Mouse (Mus musculus) frontal cortex, postnatal 25 days (tissue): ENCODE measurements around the gene Crybb1.

Source experiments
- DNase-seq, 2 experiments: peaks; one replicate each; pipeline ENCODE4 v3.0.0; 2022; ENCODE audit warnings: low spot score in 2 of 2

The Crybb1 gene

DNA sequence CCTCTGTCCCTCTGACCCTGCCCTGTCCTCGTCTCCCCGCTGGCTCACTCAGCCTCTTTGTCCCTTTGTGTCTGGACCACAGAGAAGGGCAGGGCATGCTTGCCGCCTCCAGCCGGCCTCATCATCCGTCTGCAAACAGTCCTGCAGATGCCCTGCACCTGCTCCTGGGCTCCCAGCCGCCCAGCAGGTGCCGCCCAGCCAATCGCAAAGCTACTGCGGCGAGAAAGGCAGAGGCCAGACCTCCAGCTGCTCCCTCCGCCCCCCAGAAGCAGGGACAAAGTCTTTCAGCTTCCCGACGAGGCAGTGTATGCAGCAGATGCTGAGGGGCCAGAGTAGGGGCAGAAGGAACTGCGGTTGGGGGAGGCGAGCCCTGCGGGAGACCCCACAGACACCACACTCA lies 18.2 kb upstream of the Crybb1 start:
- DNase-seq, result no peak

DNA sequence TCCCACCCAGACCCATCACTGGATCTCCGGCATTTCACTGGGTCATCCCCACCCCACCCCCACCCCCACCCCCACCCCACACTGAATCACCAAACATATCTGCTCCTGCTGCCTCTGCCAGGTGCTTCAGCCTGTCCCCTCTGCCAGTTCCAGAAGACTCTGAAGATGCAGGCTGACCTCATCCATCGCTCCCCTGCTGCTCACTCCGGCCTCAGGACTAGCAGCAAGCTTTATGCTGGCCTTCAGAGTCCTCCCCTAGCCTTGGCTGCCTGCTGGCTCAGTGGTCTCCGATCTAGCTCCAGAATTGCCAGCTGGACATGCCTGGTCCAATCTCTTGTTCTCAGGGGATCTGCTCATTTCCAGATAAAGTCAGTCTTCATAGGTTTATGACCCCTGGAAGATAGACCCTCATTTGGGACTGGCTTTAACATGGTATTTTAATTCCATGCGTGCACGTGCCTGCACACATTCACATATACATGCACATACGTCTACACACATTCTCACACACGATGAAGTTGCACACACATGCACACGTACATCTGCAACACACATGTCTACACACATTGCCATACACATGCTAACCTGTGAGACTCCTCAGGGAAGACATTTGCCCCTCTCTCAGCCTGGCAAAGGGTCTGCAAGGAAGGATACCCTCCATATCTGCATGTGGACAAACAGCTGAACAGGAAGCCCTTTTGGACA lies 17.6 kb upstream of the Crybb1 start:
- no peak for DNase-seq

DNA sequence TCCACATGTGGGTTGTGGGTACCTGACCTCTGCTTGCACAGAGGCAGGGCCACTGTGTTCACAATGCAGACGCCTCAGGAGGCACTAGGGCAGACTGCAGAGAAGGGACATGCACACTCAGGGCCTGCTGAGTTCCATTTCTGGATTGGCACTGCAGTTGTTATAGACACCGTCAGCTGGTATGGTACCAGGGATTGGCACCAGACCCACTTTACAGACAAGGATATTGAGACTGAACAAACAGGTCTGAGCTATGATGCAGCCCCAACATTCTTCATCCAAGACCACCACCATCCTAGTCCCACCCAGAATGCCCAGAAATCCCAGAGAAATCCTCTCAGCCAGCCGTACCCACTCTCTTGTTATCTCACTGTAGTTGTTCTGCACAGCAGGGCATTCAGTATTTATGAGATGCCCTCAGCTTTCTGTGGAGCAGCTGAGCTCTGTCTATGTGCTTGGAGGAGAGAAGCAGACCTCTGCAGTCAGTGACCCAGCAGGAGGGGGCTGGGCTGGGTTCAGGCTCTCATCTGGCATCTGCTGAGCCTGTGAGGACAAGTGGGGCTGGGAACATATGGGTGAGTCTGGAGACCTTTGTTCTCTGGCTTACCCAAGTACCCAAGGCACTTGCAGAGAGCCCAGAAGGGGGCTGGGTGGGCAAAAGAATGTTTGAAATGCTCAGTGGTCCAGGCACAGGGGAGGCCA lies 16.7 kb upstream of the Crybb1 start:
- DNase-seq, result no peak

DNA sequence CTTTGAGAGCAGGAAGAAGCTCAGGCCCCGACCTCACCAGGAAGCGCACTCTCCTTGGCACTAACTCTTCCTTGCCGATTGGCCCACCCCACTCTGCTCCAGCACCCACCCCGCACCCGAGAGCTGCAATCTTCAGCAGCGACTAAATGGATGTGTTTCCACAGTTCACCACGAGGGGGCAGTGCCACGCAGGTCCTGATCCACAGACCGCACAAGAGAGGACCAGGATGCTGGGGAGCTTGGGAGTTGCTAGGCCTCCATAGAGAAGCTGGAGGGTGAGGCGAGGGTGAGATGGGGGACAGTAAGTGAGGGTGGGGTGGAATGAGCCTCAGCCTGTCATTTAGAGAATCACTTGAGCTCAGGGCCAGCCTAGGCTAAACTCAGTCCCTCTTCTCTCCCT lies 14.9 kb upstream of the Crybb1 start:
- peak; percentile 90 to 94 for DNase-seq

DNA sequence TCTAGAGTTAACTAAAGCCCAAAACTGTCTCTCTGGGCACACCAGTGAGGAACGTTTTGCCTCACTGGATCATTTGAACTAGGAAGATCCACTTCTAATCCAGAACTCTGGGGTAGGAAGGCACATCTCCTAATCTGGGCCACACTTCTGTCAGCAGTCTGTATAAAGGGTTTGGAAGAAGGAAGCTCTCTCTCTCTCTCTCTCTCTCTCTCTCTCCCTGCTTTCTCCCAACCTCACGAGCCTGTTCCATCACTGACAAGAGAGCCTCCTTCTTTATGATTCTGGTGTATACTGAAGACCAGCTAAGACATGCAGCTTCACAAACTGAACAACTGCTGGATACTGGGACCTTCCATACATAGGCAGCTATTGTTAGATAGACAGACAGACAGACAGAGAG lies 13.8 kb upstream of the Crybb1 start:
- no peak for DNase-seq

DNA sequence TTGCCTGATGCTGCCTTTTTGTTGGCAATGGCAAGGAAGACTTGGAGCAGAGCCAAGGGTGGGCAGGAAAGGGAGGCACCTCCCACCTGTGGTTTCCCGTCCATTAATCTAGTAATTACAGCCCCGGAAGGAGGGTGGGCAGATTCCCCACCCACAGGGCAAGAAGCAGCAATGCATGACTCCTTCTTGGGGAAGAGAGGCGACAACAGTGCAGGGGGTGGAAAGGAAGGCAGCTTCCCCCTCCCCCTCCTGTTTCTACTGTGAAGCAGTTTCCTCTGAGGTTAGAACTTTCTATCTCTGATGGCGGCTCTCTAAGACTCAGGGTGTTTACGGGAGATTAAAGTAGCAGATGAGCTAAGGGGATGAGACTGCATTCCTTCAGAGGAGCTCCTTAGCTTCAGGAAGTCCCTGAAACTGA lies 13.2 kb upstream of the Crybb1 start:
- DNase-seq, result no peak

DNA sequence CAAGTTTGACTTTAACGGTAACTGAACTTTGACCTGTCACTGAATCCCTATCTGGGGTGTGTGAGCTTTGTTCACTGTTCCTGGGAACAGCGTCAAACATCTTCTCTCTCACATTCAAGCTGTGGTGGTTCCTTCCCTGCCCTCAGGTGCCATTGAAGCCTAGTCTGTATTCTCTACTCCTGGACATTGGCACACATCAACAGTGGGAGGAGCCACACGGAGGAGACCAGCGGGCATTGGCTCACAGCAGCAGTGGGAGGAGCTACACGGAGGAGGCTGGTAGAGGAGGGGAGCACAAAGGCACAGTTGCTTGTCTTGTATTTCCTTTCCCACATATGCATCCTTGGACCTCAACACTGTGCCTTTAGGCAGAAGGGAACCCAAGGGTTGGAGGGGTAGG lies 12.6 kb upstream of the Crybb1 start:
- no peak for DNase-seq

DNA sequence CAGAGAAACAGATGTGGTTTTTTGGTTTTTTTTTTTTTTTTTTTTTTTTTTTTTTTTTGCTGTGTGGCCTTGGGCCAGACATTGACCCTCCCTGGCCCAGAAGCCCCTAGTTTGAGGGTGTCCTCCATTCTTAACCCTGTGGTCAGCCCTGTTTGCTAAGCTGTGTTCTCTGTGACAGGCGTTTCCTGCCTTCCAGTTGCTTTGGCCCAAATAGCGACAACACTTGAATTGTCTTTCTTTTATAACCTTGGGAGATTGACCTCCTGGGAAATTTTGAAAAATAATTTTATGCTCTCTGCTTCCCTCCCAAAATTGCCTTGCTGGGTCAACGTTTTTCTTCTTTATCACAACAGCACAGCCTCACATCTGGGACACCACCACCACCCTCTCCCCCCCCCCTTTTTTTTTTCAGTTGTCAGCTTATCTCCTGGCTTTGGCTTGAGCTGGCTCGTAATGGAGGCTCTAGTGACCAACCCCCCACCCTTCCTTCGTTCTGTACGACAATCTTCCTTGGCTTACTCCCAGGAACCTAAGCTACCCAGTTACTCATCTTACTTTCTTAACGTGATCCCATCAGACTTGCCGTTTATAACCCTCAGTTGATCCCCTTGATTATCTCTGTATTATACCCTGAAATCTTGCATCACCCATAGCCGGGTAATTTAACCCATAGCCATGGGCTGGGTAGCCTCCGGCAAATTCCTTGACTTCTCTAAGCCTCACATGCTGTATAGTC lies 11.9 kb upstream of the Crybb1 start:
- no peak for DNase-seq

DNA sequence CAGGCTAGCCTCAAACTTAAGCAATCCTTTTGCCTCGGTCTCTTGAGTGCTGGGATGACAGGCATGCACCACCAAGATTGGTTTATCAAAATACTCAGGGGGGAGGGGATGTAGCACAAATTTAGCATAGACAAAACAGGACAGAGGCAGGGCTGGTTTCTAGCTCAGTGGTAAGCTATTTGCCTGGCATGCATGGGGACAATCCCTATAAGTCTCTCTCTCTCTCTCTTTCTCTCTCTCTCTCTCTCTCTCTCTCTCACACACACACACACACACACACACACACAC lies 11.4 kb upstream of the Crybb1 start:
- no peak for DNase-seq

DNA sequence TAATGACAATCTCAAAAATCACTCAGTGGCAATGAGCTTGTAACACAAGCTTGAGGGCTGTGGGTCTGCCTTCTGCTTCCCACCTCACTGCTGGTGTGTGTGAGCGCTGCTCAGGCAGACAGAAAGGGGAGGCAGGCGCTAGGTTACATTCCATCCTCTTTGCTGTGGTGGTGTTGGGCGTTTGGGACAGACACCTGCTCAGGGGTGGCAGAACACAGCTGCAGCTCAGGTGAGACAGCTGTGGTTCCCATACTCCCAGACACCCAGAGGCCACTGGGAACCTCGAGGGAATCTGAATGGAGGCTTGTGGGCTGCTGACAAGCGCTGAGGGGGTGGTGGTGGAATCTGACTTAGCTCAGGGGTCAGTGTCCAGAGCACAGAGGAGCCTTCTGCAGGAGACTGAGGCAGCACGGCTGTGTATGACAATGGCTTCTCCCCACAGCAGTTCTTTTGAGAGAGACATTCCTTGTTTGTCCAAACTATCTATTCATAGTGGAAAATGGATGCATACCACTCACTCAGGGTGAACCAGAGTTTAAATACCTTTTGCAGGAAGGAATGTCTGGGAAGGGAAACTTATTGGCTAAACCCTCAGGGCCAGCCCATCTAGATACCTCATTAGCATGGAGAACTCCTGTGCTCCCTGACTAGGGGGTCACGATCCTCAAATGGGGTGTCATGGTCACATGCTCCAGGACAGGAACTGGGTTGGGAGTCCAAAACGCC lies 10.6 kb upstream of the Crybb1 start:
- DNase-seq, result no peak

DNA sequence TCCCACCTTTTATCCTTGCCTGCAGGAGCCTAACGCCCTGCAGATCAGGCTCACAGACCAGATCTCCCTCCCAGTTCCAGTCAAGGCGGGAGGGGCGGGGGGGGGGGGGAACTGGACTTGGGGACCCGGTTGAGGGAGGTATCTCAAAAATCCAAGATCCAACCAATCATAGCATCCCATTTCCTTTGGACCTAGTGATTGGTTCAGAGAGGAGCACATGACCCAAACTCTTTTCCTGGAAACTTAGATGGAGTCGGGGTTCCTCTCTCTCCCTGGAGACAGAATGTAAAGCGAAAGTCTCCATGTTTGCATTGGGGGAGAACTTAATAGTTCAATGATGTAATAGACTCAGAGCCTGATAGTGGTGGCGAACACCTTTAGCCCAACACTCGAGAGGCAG lies 8.2 kb upstream of the Crybb1 start:
- no peak for DNase-seq

DNA sequence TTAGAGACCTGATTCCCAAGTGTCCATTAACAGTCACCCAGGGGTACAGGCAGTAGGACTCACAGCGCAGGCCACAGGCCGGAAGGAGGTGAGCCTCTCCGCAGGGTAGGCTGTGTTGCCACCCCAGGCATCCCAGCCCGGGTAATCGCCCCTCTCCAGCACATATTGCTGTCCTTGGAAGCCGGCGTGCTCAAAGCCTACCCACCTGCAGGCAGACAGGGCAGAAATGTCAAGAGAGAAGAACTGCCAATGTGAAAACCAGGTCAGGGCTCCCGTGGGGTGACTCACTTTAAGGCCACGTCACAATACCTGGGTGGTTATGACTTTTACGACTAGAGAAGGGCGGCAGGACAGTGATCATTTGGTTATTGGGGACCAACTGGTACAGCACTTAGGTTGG lies 6.5 kb upstream of the Crybb1 start:
- no peak for DNase-seq

DNA sequence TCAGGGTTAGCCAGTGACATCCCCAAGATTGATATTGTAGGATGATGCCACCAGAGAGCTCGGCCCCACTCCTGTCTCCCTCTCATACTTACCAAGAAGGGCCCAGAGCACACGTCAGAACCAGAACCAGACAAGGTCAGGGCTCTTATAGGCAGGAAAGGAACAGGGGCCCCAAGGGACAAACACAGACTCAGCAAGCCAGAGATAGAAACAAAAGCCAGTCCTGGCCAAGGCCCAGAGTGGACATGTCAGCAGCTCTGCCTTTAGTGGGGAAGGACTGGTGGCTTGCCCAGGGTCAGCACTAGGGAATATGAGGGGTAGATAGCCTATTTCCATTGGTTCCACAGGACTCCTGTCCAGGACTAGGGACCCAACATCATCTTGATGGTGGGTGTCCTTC lies 3.2 kb upstream of the Crybb1 start, which contains the start of gene Cryba4:
Gene Cryba4 (minus strand): TSS at position 119 of the 400 bp plus-strand sequence.
- DNase-seq, result no peak

DNA sequence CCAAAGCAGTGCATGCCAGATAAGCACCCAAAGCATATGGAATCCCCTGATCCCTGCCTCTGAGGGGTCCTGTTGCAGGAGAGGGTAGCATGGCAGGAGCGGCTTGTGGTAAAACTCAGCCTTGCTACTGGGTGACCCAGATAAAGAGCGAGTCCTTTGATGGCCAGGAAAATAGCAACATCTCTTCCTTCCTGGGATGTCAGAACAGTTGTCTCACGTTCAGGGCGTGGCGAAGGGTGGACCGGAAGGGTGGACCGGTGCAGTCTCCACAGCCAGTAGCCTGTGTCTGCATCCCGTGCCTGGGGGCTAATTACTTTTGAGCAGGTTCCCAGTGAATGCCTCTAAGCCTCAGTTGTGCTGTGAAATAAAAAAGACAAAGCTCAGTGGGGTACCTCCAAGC lies 2.4 kb upstream of the Crybb1 start:
- no peak for DNase-seq

DNA sequence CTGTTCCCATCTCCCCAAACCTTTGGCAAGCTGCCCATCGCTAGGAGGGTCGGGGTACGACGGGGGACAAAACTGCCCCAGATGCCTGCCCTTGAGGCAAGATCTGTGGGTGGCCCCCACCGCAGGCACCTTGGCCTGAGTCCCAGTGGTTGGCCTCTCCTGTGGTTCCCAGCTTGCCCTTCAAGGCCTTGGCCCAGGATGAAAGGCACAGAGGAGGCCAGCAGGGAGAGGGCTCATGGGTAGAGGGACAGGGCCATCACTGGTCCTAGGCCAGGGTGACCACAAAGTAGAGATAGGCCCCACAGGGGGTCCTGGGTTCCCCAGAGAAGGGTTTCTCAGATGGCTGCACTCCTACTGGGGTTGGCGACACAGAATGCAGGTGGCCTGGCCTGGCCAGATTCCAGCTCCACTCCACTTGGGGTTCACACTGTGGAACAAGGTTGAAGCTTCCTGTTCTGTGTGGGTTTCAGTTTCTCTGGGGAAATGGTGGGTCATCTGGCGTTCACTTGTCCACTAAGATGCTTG lies 1.3 kb upstream of the Crybb1 start:
- peak in 1 of 2 experiments; percentile 43 for DNase-seq

DNA sequence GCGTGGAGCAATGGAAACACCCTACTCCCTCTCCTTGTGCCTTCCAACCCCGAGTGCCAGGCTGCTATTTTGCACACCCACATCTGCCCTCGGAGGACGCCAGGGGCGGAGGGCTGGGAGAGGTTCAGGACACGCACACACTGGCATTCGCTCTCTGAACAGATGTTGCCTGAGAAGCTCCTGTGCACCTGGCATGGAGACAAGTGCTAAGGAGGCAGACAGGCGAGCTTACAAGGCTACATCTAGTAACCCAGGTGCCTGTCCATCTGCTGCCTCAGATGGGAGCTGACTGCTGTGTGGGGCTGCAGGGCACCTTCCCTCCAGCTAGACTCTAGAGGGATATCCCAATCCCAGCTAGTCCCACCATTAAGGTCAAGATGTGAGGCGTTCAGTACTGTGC lies 842 bp downstream of the Crybb1 start:
- DNase-seq, result no peak

DNA sequence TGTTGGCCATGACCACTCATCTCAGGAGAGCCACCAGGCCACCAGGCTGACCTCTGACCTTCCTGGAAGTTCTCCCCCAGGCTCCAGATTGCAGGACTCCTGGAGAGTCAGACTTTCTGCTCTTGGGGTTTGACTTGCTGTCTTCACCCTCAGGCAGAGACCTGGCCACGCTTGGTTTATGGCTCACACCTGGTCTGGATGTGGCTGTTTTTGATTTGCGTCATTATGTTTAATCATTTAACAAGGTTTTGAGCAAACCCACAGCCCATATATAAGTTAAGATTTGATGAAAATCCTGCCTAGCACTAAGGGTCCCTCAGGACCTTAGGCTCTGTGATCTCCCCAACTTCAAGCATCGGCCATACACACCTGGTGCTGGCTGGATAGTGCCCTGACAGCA lies 2.3 kb downstream of the Crybb1 start:
- no peak for DNase-seq

DNA sequence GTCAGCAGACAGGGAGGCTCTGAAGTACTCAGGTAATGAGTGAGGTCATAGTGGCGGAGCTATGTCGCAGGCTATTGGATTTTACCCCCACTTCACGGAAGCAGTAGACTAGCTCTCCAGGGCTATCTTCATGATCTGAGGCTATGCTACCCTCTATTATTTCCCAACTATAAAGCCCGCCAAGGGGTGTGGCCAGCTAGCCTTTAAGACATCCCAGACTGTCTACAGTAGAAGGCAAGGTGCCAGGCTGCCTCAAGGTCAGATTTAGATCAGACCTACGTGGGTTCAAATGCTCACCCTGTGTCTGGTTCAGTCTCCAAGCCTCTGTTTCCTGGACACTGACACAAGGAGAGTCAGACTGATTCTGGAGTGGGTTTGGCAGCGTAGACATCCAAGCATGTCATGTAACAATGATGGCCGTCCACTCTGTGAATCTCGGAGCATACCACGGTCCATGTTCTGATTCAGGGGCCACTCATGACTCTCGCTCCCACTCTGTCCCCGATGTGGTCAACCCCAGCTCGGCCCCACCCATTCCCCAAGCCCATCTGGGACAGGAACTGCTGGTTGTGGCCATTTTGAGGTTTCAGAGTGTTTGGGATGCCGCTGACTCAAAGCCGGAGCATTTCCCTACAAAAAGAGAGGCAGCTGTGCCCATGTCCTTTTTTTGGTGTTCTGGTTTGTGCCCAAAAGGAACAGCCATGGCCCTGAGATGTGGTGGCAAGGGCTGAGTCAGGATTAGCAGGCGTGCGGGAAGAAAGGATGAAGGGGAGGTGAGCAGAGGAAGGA lies 4.4 kb downstream of the Crybb1 start:
- DNase-seq, result no peak

DNA sequence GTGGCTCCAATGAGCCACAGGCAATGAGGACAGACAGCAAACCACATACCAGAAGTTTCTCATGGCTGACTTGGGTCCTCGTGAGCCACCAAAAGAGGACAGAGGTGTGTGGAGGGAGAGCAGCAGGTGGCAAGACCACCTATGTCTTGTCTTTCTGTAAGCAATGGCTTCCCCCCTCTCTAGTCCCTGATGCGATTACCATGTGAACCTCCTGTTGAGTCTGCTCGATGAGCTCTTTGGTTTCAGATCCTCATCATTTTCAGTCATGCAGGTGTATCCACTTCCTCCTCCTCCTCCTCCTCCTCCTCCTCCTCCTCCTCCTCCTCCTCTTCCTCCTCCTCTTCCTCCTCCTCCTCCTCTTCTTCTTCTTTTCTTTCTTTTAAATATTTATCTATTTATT lies 5.2 kb downstream of the Crybb1 start:
- DNase-seq, result no peak

DNA sequence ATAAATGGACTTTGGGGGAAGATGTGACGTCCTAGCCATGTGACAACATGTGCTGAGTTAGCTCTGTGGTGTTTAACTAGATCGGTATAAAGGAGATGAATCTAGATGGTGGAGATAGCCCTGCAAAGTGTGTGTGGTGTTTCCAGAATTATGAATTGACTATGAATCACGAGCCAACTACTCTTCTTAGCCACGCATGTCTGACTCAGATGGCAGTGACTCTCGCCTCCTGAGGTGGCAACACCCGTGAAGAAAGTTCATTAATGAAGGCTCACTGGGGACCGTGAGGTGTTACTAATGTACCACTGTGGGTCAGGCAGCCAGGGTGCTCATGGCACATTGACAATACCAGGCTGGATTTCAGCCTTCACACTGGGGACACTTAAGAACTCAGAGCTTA lies 8.5 kb downstream of the Crybb1 start:
- no peak for DNase-seq

DNA sequence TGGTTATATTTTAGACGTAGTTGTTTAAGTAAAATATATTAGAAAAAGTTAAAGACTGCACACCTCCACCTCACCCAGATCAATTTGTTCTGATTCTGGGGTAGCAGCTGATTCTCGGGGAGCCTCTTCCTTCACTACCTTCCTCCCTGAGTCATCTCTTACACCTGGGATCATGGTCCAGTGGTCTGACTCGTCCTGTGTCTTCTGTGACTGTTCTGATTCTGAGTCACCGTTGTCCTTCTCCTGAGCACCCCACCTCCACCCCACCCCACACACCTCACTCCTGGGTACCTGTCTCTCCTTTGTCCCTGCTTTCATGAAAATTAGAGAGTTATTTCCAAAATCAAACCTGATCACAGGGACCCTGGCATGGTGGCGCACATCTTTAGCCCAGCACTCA lies 9.5 kb downstream of the Crybb1 start:
- DNase-seq, result no peak
